Mouse (Mus musculus): ENCODE results near the gene St14.

GRCm38 (mm10) chr9:31162911-31163310, 31.3 kb upstream of the St14 start:
- TF ChIP-seq EP300 (IDR thresholded peaks at IDR 0.05; ENCODE audit: insufficient read depth, low read depth, low read length) = no peak
- TF ChIP-seq CTCF (IDR thresholded peaks at IDR 0.05) = no peak
